Mouse (Mus musculus) liver, adult 2 months (tissue): ENCODE data around the gene Prelp. TPM values are rescaled to one million over a fixed set of nuclear protein-coding genes. Genes with fewer than 3 reads are reported as not detected.

ENCODE experiments used
- DNase-seq: peaks from one replicate; pipeline ENCODE4 v3.0.0-alpha.2; 2011; ENCODE audit warnings: low read depth, low spot score; ENCODE audit errors: extremely low read depth
- H3K27ac ChIP-seq: fragments of 200-500 bp; replicated peaks from 2 replicates; pipeline ENCODE4 v1.5.1; 2012; ENCODE audit warnings: low read depth, mild to moderate bottlenecking, control low read depth, inconsistent platforms, low read length; ENCODE audit not compliant: insufficient read depth
- H3K27me3 ChIP-seq: fragments of 200-500 bp; 2 replicates; pipeline ENCODE4 v1.6.1; 2012; ENCODE audit warnings: mild to moderate bottlenecking, moderate library complexity, low read length, inconsistent platforms; ENCODE audit not compliant: control insufficient read depth, insufficient read depth
- H3K36me3 ChIP-seq: fragments of 200-500 bp; 2 replicates; pipeline ENCODE4 v1.6.1; 2012; ENCODE audit warnings: low read length, inconsistent platforms; ENCODE audit not compliant: control insufficient read depth, insufficient read depth
- H3K4me1 ChIP-seq: fragments of 200-500 bp; 2 replicates; pipeline ENCODE4 v1.6.1; 2011; ENCODE audit warnings: low read length; ENCODE audit not compliant: control insufficient read depth, insufficient read depth
- H3K4me3 ChIP-seq: fragments of 200-500 bp; 2 replicates; pipeline ENCODE4 v1.5.1; 2011; ENCODE audit warnings: low read depth, mild to moderate bottlenecking, control low read depth, low read length, moderate library complexity; ENCODE audit not compliant: insufficient read depth
- H3K79me2 ChIP-seq: fragments of 200-500 bp; 2 replicates; pipeline ENCODE4 v1.6.1; 2012; ENCODE audit warnings: inconsistent platforms, mild to moderate bottlenecking, low read length, moderate library complexity; ENCODE audit not compliant: control insufficient read depth, insufficient read depth
- H3K9ac ChIP-seq: fragments of 200-500 bp; 2 replicates; pipeline ENCODE4 v1.6.1; 2012; ENCODE audit warnings: low read depth, mild to moderate bottlenecking, control low read depth, inconsistent platforms, low read length
- CTCF ChIP-seq: fragments of 200-500 bp; IDR thresholded peaks from 2 replicates; pipeline ENCODE4 v1.5.1; 2011; ENCODE audit warnings: low read depth, low read length, control low read depth
- POLR2A ChIP-seq: fragments of 200-500 bp; IDR thresholded peaks from 2 replicates; pipeline ENCODE4 v1.6.1; 2011; ENCODE audit warnings: low read length, control low read depth; ENCODE audit not compliant: insufficient read depth; ENCODE audit errors: extremely low read depth
- WGBS: fragments of 180-500 bp; shearing (Covaris S2); methylation state at CpG from one replicate; pipeline ENCODE4 v1.1.7; 2018; 5-methylcytosine and 5-hydroxymethylcytosine counted together
- polyA plus RNA-seq: library from polyadenylated mRNA; depleted of rRNA; stranded (reverse); fragments of >200 nt; gene quantifications from 2 replicates; pipeline ENCODE4 v1.2.3, GENCODE M21; 2012
- total RNA-seq: library from RNA; depleted of rRNA; stranded (reverse); fragments of >200 nt; gene quantifications from 2 replicates; pipeline ENCODE4 v1.2.3, GENCODE M21; 2014

Gene Prelp
- total and polyA plus RNA-seq, 2 experiments, result 6.6 to 23.8 TPM

- no peak for TF ChIP-seq POLR2A
- TF ChIP-seq CTCF, result no peak
- no peaks in the 10 kb centered on the region for H3K27me3 ChIP-seq
- no peak overlapping the region for H3K9ac ChIP-seq
- no peaks in the 10 kb centered on the region; the same call in 1 of the 2 replicates for H3K36me3 ChIP-seq
- H3K79me2 ChIP-seq, result no peaks in the 10 kb centered on the region
- WGBS, result 86% methylated on average over 11 of the region's 11 CpGs
- DNase-seq, result no peak
- no peak overlapping the region for H3K27ac ChIP-seq
- H3K4me1 ChIP-seq, result peaks cover 3% of the 10 kb centered on the region; the same call in 1 of the 2 replicates
- H3K4me3 ChIP-seq, result no peak overlapping the region
These were observed 20.1 kb upstream of the Prelp start for GRCm38 (mm10) chr1:133941158-133941860.

GRCm38 (mm10) chr1:133940481-133941092 is 19.4 kb upstream of the Prelp start:
- Histone ChIP-seq H3K4me3 (no peak overlapping the region), H3K27ac (no peak overlapping the region), H3K36me3 (no peaks in the 10 kb centered on the region; the same call in 1 of the 2 replicates), H3K4me1 (peaks cover 3% of the 10 kb centered on the region; the same call in 1 of the 2 replicates), H3K79me2 (peaks cover 3% of the 10 kb centered on the region; the same call in 1 of the 2 replicates), H3K27me3 (no peaks in the 10 kb centered on the region), H3K9ac (no peak overlapping the region)
- no peak for DNase-seq
- TF ChIP-seq POLR2A, result no peak
- TF ChIP-seq CTCF, result no peak
- 93% methylated on average over 3 of the region's 3 CpGs for WGBS

GRCm38 (mm10) chr1:133939708-133940107 is 18.5 kb upstream of the Prelp start:
- TF ChIP-seq CTCF (no peak), POLR2A (no peak)
- H3K4me1 ChIP-seq, result peaks cover 9% of the 10 kb centered on the region
- 93% methylated on average over 8 of the region's 8 CpGs for WGBS

DNA sequence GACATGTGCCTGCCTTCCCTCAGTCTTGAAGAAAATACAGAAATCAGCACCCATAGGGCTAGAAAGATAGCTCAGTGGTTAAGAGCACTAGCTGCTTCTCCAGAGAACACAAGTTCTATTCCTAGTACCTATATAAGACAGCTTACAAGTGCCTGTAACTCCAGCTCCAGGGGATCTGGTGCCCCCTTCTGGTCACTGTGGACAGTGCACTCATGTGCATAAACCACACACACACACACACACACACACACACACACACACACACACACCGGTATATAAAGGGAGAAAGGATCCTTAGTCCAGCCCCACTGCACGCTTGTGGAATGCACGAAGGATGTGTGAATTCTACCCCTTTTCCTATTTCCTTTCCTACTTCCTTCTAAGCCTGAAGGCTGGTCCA is 15.0 kb upstream of the Prelp start:
- no peak overlapping the region for H3K27ac ChIP-seq
- 86% methylated on average over 3 of the region's 3 CpGs for WGBS
- H3K9ac ChIP-seq, result no peak overlapping the region
- no peaks in the 10 kb centered on the region for H3K27me3 ChIP-seq
- H3K79me2 ChIP-seq, result peaks cover 6% of the 10 kb centered on the region; the same call in 1 of the 2 replicates
- H3K4me3 ChIP-seq, result no peak overlapping the region
- H3K36me3 ChIP-seq, result no peaks in the 10 kb centered on the region
- peaks cover 24% of the 10 kb centered on the region for H3K4me1 ChIP-seq
- TF ChIP-seq POLR2A (no peak), CTCF (peak; percentile 31; the same call in 1 of the 2 replicates)
- no peak for DNase-seq

More at GRCm38 (mm10) chr1:133939708-133940107, 18.5 kb upstream of the Prelp start:
- no peaks in the 10 kb centered on the region; the same call in 1 of the 2 replicates for H3K36me3 ChIP-seq
- peaks cover 6% of the 10 kb centered on the region; the same call in 1 of the 2 replicates for H3K79me2 ChIP-seq
- no peak overlapping the region for H3K9ac ChIP-seq
- no peak for DNase-seq
- H3K27me3 ChIP-seq, result no peaks in the 10 kb centered on the region
- H3K4me3 ChIP-seq, result no peak overlapping the region
- no peak overlapping the region for H3K27ac ChIP-seq

- H3K36me3 ChIP-seq, result no peaks in the 10 kb centered on the region
- 26% methylated on average over 10 of the region's 10 CpGs for WGBS
- H3K9ac ChIP-seq, result peak overlapping the region; percentile 10; the same call in 1 of the 2 replicates
- H3K27ac ChIP-seq, result peak overlapping the region; percentile 95
- no peaks in the 10 kb centered on the region for H3K27me3 ChIP-seq
- DNase-seq, result peak; percentile 100
- H3K79me2 ChIP-seq, result peaks cover 6% of the 10 kb centered on the region; the same call in 1 of the 2 replicates
- no peak for TF ChIP-seq POLR2A
- no peak for TF ChIP-seq CTCF
- H3K4me3 ChIP-seq, result no peak overlapping the region
- H3K4me1 ChIP-seq, result peaks cover 21% of the 10 kb centered on the region
These were observed 13.2 kb upstream of the Prelp start for GRCm38 (mm10) chr1:133934354-133934963.
